ENCODE assay signal across 9 mouse cellular contexts in genomic region chr8:106887336-106888189, GRCm38 (mm10). TPM values are rescaled to one million over a fixed set of nuclear protein-coding genes. Genes with fewer than 3 reads are reported as not detected.
A peak's percentile ranks its signal among the peaks of the same experiment; 100 is the strongest.
DNase-seq lines count a peak whose midpoint lies in the region; ATAC-seq and TF ChIP-seq lines count a peak whose summit lies in the region.
"Had no signal": no experiment of that assay in that cellular context is flagged by ENCODE, and none has a peak within 500 bp of the region (broad histone marks: within the 10 kb centered on the region; RNA-seq: fewer than 3 reads in every experiment).

No protein-coding gene starts in this region.

- no peak overlapping the region for H3K27ac ChIP-seq in embryonic facial prominence, embryonic 14.5 days (replicated peaks; ENCODE audit: low read depth, low read length)
- H3K27ac ChIP-seq in heart, embryonic 15.5 days = no peak overlapping the region
- H3K27ac ChIP-seq in lung, embryonic 16.5 days (ENCODE audit: low read length) = no peak overlapping the region
- H3K27ac ChIP-seq: lung, embryonic 15.5 days had no signal

- peaks cover 29% of the 10 kb centered on the region for H3K4me1 ChIP-seq in G1E (ENCODE audit: insufficient read depth, low read depth, low read length)
- no peaks in the 10 kb centered on the region for H3K4me1 ChIP-seq in embryonic facial prominence, embryonic 14.5 days (ENCODE audit: control insufficient read depth, insufficient read depth, low read length)
- H3K4me1 ChIP-seq in heart, embryonic 15.5 days (replicated peaks) = peaks cover 26% of the 10 kb centered on the region
- H3K4me1 ChIP-seq in lung, embryonic 16.5 days (replicated peaks; ENCODE audit: control insufficient read depth, insufficient read depth, low read length) = peaks cover 15% of the 10 kb centered on the region

- H3K9me3 ChIP-seq in G1E (replicated peaks) = no peaks in the 10 kb centered on the region
- no peaks in the 10 kb centered on the region for H3K9me3 ChIP-seq in embryonic facial prominence, embryonic 14.5 days (ENCODE audit: control insufficient read depth, low read length)
- no peaks in the 10 kb centered on the region for H3K9me3 ChIP-seq in heart, embryonic 15.5 days (replicated peaks)
- no peaks in the 10 kb centered on the region for H3K9me3 ChIP-seq in lung, embryonic 16.5 days (ENCODE audit: control insufficient read depth, low read length)
- H3K9me3 ChIP-seq: lung, embryonic 15.5 days had no signal

- WGBS in embryonic facial prominence, embryonic 14.5 days = 48% methylated on average over 5 of the region's 5 CpGs
- WGBS in heart, embryonic 15.5 days = 40% methylated on average over 5 of the region's 5 CpGs
- 38% methylated on average over 5 of the region's 5 CpGs for WGBS in large intestine, adult 2 months
- WGBS in lung, embryonic 16.5 days = 45% methylated on average over 5 of the region's 5 CpGs

- H3K4me2 ChIP-seq in embryonic facial prominence, embryonic 14.5 days (ENCODE audit: low read depth, low read length) = no peak overlapping the region
- no peak overlapping the region for H3K4me2 ChIP-seq in heart, embryonic 15.5 days
- H3K4me2 ChIP-seq in lung, embryonic 16.5 days (ENCODE audit: low read depth, low read length) = no peak overlapping the region
- H3K4me2 ChIP-seq: lung, embryonic 15.5 days had no signal

- peak; percentile 74 for TF ChIP-seq CTCF in G1E (IDR thresholded peaks at IDR 0.05; ENCODE audit: low read depth, low read length)

- ATAC-seq in G1E (ENCODE audit: extremely low read depth, insufficient number of reproducible peaks, low FRiP score, poor library complexity, severe bottlenecking) = no peak
- ATAC-seq in embryonic facial prominence, embryonic 14.5 days (ENCODE audit: low read depth) = peak; percentile 74
- ATAC-seq in heart, embryonic 15.5 days (replicated peaks; ENCODE audit: insufficient number of reproducible peaks, insufficient read depth, low FRiP score, low read depth) = 0 out of 2 replicates have a peak, but pooled peaks have one; percentile 35
- ATAC-seq in lung, embryonic 16.5 days (ENCODE audit: low read depth) = peak; percentile 50; the same call in 1 of the 2 replicates

- H3K27me3 ChIP-seq in G1E (ENCODE audit: insufficient read depth, low read length) = no peaks in the 10 kb centered on the region
- H3K27me3 ChIP-seq in embryonic facial prominence, embryonic 14.5 days (replicated peaks; ENCODE audit: control insufficient read depth, insufficient read depth, low read length) = no peaks in the 10 kb centered on the region
- no peaks in the 10 kb centered on the region for H3K27me3 ChIP-seq in heart, embryonic 15.5 days
- no peaks in the 10 kb centered on the region for H3K27me3 ChIP-seq in lung, embryonic 16.5 days (ENCODE audit: control insufficient read depth, insufficient read depth, low read depth, low read length)
- H3K27me3 ChIP-seq: lung, embryonic 15.5 days had no signal

- no peak overlapping the region for H3K9ac ChIP-seq in embryonic facial prominence, embryonic 14.5 days (ENCODE audit: low read depth, low read length)
- no peak overlapping the region for H3K9ac ChIP-seq in heart, embryonic 15.5 days
- H3K9ac ChIP-seq in lung, embryonic 16.5 days (ENCODE audit: low read length) = no peak overlapping the region
- H3K9ac ChIP-seq: lung, embryonic 15.5 days had no signal

- DNase-seq in G1E (ENCODE audit: low spot score) = peak; percentile 52
- peak; percentile 81 to 86 for DNase-seq in adrenal gland, postnatal 36 days
- DNase-seq in embryonic facial prominence, embryonic 14.5 days (ENCODE audit: low spot score) = peak; percentile 89
- DNase-seq in large intestine, adult 2 months (ENCODE audit: low read depth, low spot score) = peak; percentile 69
- DNase-seq in retina, embryonic 14.5 days (ENCODE audit: low spot score) = peak; percentile 91
- DNase-seq in thymus, postnatal 4 days = peak; percentile 89

- H3K36me3 ChIP-seq in G1E (replicated peaks) = peaks cover 74% of the 10 kb centered on the region
- peaks cover 44% of the 10 kb centered on the region for H3K36me3 ChIP-seq in embryonic facial prominence, embryonic 14.5 days (ENCODE audit: control insufficient read depth, insufficient read depth, low read length)
- peaks cover 27% of the 10 kb centered on the region; the same call in 1 of the 2 replicates for H3K36me3 ChIP-seq in heart, embryonic 15.5 days
- H3K36me3 ChIP-seq in lung, embryonic 16.5 days (ENCODE audit: control insufficient read depth, insufficient read depth, low read length) = peaks cover 21% of the 10 kb centered on the region

- H3K4me3 ChIP-seq in G1E (ENCODE audit: low read depth, low read length) = no peak overlapping the region
- H3K4me3 ChIP-seq in embryonic facial prominence, embryonic 14.5 days (ENCODE audit: low read depth, low read length) = no peak overlapping the region
- H3K4me3 ChIP-seq in heart, embryonic 15.5 days = no peak overlapping the region
- no peak overlapping the region for H3K4me3 ChIP-seq in lung, embryonic 16.5 days (ENCODE audit: low read length)
- H3K4me3 ChIP-seq: lung, embryonic 15.5 days had no signal

RNA-seq across cellular contexts. Expression of gene Utp4, which starts 5.9 kb away (rescaled TPM):
- total RNA-seq in G1E (2014; fragmentation: Nextera tagmentation) = 158 and 180 TPM in 2 replicates
- 75.8 and 79.9 TPM in 2 replicates for total RNA-seq in G1E (2017)
- 23.9 and 30.7 TPM in 2 replicates for polyA plus RNA-seq in G1E (2012)
- total RNA-seq in adrenal gland, postnatal 36 days (2021) = 10 to 100 TPM; 48.7 to 50.6 TPM
- 60.4 and 65.0 TPM in 2 replicates for polyA plus RNA-seq in embryonic facial prominence, embryonic 14.5 days (2014; fragmentation: Nextera tagmentation; extraction: Ambion mirVana)
- polyA plus RNA-seq in heart, embryonic 15.5 days (2015; fragmentation: Nextera tagmentation; extraction: Ambion mirVana) = 36.4 and 43.1 TPM in 2 replicates
- polyA plus RNA-seq in large intestine, adult 2 months (2012; rRNA removed) = 17.1 and 20.3 TPM in 2 replicates
- 54.4 and 59.7 TPM in 2 replicates for polyA plus RNA-seq in lung, embryonic 16.5 days (2015; fragmentation: Nextera tagmentation; extraction: Ambion mirVana)

RNA-seq across cellular contexts. Expression of gene Has3, which starts 17.5 kb away (rescaled TPM):
- total RNA-seq in G1E (2014; fragmentation: Nextera tagmentation) (not detected in 2 replicates), G1E (2017) (0.46 and 0.66 TPM in 2 replicates)
- polyA plus RNA-seq in G1E (2012) = not detected in 2 replicates
- total RNA-seq in adrenal gland, postnatal 36 days (2021) = 1 to 10 TPM in 1 of 2 experiments, under 1 TPM in 1; 0.20 to 1.5 TPM
- 0.70 and 0.77 TPM in 2 replicates for polyA plus RNA-seq in embryonic facial prominence, embryonic 14.5 days (2014; fragmentation: Nextera tagmentation; extraction: Ambion mirVana)
- polyA plus RNA-seq in heart, embryonic 15.5 days (2015; fragmentation: Nextera tagmentation; extraction: Ambion mirVana) = 0.14 and 0.27 TPM in 2 replicates
- polyA plus RNA-seq in large intestine, adult 2 months (2012; rRNA removed) = 0.25 and 0.34 TPM in 2 replicates
- 0.23 and 0.24 TPM in 2 replicates for polyA plus RNA-seq in lung, embryonic 16.5 days (2015; fragmentation: Nextera tagmentation; extraction: Ambion mirVana)

RNA-seq across cellular contexts. Expression of gene Sntb2, which starts 48.0 kb away (rescaled TPM):
- total RNA-seq in G1E (2014; fragmentation: Nextera tagmentation) (6.5 and 7.2 TPM in 2 replicates), G1E (2017) (8.9 and 9.4 TPM in 2 replicates)
- 8.1 and 9.1 TPM in 2 replicates for polyA plus RNA-seq in G1E (2012)
- total RNA-seq in adrenal gland, postnatal 36 days (2021) = 10 to 100 TPM; 28.8 to 39.5 TPM
- polyA plus RNA-seq in embryonic facial prominence, embryonic 14.5 days (2014; fragmentation: Nextera tagmentation; extraction: Ambion mirVana) = 16.3 and 18.5 TPM in 2 replicates
- polyA plus RNA-seq in heart, embryonic 15.5 days (2015; fragmentation: Nextera tagmentation; extraction: Ambion mirVana) = 12.6 and 15.8 TPM in 2 replicates
- 2.2 and 3.9 TPM in 2 replicates for polyA plus RNA-seq in large intestine, adult 2 months (2012; rRNA removed)
- 15.0 and 15.7 TPM in 2 replicates for polyA plus RNA-seq in lung, embryonic 16.5 days (2015; fragmentation: Nextera tagmentation; extraction: Ambion mirVana)
